Mouse (Mus musculus): ENCODE data around the gene Hist1h3b.

Hist1h3b gene

DNA sequence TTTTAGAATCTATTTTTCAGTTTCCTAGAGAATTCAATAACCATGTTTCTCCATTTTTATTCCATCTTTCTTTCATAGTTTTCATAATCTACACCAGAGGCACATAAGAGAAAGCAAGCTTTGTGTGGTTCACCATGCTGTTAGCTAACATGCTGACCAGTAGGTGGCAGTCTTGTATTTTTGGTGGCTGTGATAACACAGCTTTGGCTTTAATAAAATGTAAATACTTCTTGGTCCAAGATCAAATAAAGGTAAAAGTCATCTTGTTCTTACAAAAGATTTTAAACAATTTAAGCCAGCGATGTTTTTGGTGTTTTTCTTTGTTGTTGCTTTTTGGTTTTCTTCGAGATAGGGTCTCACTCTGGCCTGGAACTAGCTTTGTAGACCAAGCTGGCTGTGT is 40.5 kb downstream of the Hist1h3b start:
- DNase-seq (ENCODE audit: low read depth), result peak; percentile 62

DNA sequence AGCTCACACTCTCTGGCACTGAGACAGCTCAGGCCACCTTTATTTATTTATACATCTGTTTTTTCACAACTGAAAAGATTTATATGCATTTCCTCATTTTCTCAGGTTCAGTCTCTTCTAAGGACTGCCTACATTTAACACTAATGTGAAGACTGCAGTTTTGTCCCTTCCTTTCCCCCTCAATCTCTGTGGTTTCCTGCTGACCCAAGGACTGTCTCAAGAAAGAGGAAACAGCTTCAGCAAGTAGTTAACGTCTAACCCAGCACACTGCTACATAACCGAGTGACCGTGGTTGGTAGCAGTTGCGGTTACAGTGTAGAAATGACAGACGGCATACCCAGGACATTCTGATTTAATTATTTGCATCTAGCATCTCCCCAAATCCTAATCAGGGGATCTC is 47.3 kb downstream of the Hist1h3b start:
- DNase-seq (ENCODE audit: low read depth), result peak; percentile 40
